Mouse (Mus musculus) bone marrow macrophage, adult 2 months (primary cell): ENCODE data around the gene Olfr846.

Experiments used
- CTCF ChIP-seq: IDR thresholded peaks from 2 replicates; pipeline ENCODE4 v1.5.1; 2012; ENCODE audit warnings: low read depth, mild to moderate bottlenecking, low read length, moderate library complexity
- POLR2A ChIP-seq: IDR thresholded peaks from 2 replicates; pipeline ENCODE4 v1.6.1; 2012; ENCODE audit warnings: mild to moderate bottlenecking, low read depth, low read length, borderline replicate concordance

- TF ChIP-seq POLR2A (no peak), CTCF (no peak)
Observed at GRCm38 (mm10) chr9:19363905-19364304, at the start of gene Olfr846.
